Mouse (Mus musculus) yolk sac, embryonic 10.5 days (tissue): ENCODE data around the gene Clptm1l.

Source experiments
- DNase-seq: peaks from one replicate; pipeline ENCODE4 v3.0.0-alpha.2; 2017; ENCODE audit warnings: low spot score

Gene Clptm1l

DNA sequence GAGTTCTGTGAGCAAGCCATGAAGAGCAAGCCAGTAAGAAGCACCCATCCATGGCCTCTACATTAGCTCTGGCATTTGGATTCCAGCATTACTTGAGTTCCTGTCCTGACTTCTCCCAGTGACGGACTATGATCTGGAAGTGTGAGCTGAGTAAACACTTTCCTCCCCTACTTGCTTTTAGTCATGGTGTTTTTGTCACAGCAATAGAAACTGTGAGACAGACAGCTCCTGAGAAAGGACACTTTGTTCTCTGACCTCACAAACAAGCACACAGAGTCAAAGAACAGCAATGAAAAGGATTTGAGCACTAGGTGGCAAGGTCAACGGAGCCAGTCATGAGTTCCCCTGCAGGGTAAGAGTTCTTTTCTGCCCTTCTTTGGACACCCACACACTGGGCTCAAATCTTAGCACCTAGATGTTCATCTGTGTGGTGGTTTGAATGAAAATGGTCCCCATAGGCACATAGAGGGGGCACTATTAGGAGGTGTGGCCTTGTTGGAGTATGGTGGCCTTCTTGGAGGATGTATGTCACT is 56.4 kb downstream of the Clptm1l start:
- DNase-seq: peak; percentile 51
